Mouse (Mus musculus): ENCODE data around the gene Fhl1.

Fhl1 gene

GRCm38 (mm10) chrX:56752144-56752543 lies 20.6 kb downstream of the Fhl1 start:
- no peak for DNase-seq (ENCODE audit: inconsistent ontology term)

DNA sequence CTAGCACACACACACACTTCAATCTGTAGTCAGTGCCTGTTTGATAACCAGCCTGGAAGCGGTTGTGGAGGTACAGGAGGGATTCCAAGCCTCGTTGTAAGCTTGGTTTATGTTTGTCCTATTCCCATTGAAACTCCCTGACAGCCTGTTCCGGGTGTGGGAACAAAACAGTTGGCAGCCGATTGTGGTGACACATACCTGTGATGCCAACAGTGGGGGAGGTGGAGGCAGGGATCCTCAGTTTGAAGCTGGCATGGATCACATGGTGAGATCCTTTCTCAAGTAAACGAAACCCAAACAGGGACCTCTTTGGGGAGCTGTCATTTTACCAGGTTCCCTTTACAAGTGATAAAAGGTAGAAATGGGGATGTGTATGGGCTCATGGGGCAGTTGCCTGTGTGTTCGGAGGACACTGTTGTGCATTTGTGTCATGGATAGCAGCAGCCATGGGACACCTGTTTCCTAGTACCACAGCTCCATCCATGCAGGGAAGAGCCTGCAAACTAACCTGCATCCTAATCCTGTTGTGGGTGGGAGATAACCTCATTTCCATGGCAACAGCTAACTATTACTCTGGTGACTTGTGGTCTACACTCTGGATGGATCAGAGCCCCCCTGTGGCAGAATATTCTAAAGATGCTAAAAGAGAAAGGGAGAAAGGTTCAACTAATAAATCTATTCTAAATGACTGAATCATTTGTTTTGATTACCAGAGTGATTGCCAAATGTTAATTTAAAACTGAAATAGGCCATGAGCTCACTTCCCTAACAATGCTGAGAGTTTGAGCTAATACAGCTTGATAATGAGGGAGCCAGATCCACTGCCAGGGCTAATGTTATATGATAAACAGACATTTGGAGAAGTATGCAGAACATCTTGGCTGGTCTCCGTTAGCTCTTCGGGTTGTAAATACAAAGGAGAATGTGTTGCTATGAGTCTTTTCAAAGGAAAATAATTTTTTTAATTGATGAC lies 22.0 kb downstream of the Fhl1 start:
- DNase-seq (ENCODE audit: inconsistent ontology term) = peak; percentile 71

GRCm38 (mm10) chrX:56755646-56756045 lies 24.1 kb downstream of the Fhl1 start:
- peak; percentile 34 for DNase-seq (ENCODE audit: inconsistent ontology term)

DNA sequence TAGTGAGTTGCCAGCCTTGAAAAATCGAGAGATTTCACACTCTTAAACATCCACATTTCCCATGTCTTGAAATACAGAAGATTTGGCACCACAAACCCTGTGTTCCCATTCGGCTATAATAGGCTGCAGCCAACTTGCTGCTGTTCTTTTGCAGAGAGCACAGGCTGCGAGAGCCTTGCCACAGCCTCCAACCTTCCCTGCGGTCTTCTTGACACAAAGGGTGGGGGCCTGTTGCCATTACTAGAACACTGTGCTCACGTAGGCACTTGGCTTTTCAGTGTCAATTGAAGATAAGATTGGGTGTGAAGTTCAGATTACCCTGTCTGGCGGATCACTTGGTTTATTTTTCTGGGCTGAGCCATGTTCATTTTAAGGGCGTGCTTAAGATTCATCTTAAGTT lies 24.8 kb downstream of the Fhl1 start:
- DNase-seq (ENCODE audit: inconsistent ontology term) = no peak

- DNase-seq (ENCODE audit: inconsistent ontology term) = no peak
Measured at GRCm38 (mm10) chrX:56760257-56760760, 28.7 kb downstream of the Fhl1 start.

GRCm38 (mm10) chrX:56769838-56770237 lies 38.3 kb downstream of the Fhl1 start:
- peak; percentile 42 for DNase-seq (ENCODE audit: inconsistent ontology term)

DNA sequence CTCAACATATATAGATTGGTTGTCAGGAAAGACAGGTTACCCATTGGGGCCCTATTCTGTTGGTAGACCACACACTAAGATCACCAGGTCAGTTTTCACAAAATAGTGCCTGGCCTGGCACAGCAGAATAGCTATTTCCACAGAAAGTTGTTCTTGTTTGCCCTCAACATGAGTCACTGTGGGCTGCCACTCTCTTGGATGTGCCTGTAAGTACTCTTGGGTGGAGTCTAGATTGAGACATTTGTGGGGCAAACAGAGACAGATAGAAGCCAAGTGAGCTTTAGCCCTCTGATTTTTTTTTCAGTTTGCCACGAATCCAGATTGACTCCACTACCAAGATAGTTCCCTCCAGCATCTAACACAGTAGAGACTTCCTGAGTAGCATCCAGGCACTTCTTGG lies 40.2 kb downstream of the Fhl1 start:
- peak; percentile 26 for DNase-seq (ENCODE audit: inconsistent ontology term)

DNA sequence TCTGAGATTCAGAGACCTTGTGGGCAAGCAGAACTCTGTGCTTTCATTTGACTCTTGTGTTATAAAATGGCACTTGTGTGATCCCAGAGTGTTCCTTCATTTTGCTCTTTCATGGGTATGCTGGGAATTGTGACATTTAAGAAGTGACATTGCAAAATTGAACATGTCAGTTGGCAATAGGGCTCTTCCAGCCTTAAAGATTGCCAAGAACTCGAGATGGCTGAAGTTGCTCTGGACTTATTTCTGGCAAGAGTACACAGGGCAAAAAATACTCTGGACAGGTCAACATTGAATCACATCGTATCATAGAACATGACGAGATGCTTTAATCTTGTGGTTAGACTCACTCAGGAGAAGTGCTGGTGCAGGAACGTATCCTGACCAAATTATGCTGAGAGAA lies 41.7 kb downstream of the Fhl1 start:
- no peak for DNase-seq (ENCODE audit: inconsistent ontology term)

- DNase-seq (ENCODE audit: inconsistent ontology term) = peak; percentile 71
Measured at GRCm38 (mm10) chrX:56786281-56787061, 54.9 kb downstream of the Fhl1 start.

DNA sequence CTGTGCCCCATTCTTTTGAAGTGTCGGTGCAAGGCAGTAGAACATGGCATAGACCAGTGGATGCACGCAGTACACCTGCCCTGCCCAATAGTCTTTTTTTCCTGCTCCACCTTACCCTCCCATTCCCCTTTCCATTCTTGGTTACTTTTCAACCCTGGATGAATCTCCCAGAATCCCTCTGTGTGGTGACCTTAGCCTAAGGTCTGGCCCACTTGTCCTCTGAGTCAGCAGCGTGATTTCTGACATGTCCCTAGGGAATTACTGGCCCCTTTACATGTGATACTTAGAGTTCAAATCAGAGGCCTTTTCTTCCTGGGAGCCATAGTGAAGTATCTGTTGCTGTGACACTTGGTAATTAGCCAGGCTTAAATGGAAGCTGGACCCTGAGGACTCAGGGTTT lies 55.9 kb downstream of the Fhl1 start:
- DNase-seq (ENCODE audit: inconsistent ontology term) = peak; percentile 11

DNA sequence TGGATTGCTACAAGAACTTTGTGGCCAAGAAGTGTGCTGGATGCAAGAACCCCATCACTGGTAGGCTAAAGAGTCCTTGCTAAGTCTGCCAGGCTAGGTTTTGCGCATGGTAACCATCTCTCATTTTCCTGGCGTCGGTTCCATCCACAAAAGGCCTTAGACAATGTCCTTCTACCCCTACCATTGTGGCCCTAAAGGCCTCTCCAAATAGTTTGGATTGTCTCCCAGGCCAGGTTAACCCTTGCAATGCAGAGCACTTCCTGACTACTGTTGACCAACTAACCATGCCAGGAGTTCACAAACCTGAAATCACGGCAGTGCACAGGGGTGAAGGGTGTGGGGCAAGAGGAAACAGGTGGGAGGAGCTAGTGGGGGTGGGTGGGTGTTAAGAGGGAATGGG lies 59.0 kb downstream of the Fhl1 start:
- DNase-seq (ENCODE audit: inconsistent ontology term) = no peak

GRCm38 (mm10) chrX:56791268-56791667 lies 59.7 kb downstream of the Fhl1 start:
- peak; percentile 35 for DNase-seq (ENCODE audit: inconsistent ontology term)

DNA sequence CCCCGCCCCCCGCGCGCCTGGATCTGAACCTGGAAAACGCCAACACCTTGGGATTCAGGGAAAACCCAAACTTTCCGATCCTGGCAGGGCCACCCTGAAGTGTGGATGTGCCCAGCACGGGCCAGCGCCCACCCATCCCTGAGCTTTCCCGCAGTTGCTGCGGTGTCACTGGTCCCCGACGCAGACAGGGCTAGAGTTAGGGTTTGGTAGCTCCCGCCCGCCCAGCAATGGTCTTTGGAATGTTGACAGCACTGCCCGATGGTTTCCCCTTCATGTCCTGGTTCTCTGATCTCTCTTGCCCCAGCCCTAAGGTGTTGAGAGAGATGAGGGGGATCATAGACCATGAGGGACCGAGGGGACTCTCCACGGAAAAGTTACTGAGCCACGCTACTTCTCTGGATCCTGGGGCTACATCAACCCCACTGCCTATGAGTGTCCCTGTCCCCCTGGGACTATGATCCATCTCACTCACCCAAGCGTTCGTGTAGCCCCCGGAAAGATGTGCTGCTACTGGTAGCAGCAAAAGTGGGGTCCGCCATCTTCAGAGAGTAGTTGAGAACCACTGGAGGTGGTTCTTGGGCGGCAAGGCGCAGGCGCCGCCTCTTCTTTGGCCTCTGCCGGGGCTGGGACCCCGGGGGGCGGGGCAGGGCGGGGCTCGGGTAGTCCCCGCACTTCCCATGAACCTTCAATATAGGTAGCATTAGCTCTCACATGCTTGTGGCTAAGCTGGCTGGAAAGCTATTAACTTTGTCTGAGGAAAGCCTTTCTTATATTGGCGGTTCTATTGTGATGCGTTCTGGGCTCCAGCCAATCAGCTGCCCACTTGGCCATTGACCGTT lies 90.4 kb downstream of the Fhl1 start, which contains the start of gene Map7d3:
Map7d3 (minus strand) TSS at position 562 of the 839 bp plus-strand sequence.
- peak; percentile 45 for DNase-seq (ENCODE audit: inconsistent ontology term)

DNA sequence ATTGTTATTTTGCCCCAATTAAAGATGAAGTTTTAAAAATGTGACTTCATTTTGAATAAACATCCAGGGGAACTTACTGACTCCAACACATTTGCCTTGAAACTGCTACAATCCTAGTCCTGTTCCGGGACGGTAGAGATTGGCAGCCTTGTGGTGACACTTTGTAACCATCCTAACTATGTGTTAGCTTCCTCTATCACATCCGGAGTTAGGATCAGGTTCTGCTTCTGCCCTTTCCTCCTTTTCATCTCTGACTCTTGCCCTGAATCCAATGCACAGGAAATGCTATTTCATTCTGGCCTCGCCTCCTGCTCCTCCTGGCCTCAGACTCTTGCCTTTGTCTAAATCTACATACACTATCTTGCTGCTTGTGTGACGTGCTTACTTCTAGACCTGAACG lies 95.9 kb downstream of the Fhl1 start:
- DNase-seq (ENCODE audit: inconsistent ontology term) = no peak

DNA sequence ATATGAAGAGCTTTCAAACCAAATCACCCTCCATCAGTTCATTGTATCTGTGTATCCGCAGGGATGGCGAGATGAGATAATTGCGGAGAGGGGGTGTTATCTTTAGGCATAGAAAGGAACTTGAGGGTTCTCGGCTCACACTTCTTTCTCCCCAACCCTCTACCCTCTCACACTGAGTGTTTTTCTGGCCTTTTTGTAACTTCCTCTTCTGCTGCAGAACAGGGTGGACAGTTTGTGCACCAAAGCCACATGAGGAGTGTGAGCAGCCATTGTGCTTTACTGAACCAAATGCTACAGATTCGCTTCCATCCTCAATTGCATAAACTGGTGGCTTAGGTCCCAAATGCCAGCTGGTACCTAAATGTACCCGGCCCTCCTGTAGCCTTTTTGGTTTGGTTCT lies 104.3 kb downstream of the Fhl1 start:
- no peak for DNase-seq (ENCODE audit: inconsistent ontology term)

DNA sequence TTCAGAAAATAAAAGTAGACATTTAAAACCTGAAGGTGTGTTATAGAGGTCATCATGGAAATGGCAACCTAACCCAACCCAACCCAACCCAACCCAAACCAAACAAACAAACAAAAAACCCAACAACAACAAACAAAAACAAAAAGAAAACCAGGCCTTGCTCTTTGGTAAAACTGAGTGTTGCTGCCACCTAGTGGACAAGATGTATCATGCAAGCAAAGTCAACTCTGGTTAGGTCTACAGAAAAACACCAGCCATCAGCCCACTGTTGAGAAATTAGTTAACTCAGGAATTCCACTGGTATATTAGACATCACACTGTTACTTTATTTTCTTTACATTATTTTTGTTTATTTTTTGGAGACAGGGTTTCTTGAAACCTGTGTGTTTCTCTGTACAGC lies 107.8 kb downstream of the Fhl1 start:
- DNase-seq (ENCODE audit: inconsistent ontology term) = peak; percentile 29

DNA sequence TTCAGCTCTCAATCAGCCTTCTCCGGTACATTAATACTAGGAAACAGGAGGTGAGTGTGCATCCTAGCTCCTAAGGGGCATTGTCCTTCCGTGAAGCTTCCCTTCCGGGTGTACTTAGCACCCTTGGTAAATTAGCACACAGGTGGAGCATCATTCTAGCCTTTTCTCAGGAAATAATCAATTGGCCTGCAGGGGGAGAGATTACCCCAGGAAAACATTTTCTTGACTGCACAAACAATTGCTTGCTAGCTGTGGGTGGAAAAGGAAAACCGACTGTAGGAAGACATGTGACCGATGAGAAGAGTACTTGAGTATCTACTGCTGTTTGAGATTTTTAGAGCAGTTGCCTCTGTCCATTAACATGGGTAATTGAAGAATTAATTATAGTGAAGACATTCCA lies 109.7 kb downstream of the Fhl1 start:
- DNase-seq (ENCODE audit: inconsistent ontology term) = peak; percentile 14
